Comparison of ENCODE assay signal across 32 mouse cellular contexts in the genomic region with DNA sequence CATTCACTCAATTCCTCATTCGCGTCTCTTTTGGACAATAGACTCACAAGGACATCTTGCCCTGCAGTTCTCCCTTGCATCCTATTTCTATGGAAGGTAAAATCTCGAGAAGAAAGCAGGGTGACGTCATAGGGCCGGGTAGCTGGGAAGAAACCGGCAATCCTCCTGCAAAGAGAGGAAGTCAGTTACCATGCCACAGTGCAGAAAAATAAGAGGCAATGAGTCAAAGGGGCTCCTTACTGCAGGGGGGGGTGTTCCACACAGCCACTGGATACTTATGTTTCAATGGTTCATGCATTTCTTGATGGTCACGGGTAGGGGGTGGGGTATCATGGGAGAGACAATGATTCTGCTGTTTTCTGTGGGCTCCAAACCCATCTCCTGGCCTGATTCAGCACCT. TPM values are rescaled to one million over a fixed set of nuclear protein-coding genes. Genes with fewer than 3 reads are reported as not detected.
"Had no signal": no experiment of that assay in that cellular context is flagged by ENCODE, and none has a peak within 500 bp of the region (broad histone marks: within the 10 kb centered on the region; RNA-seq: fewer than 3 reads in every experiment).

No protein-coding gene starts in this region.

- H3K4me3 ChIP-seq: heart, adult 2 months; heart, embryonic 10.5 days; heart, embryonic 12.5 days; hindbrain, embryonic 13.5 days; hindbrain, embryonic 15.5 days; left cerebral cortex, adult 2 months; limb, embryonic 10.5 days; limb, embryonic 12.5 days had no signal

- H3K27me3 ChIP-seq: heart, embryonic 12.5 days; hindbrain, embryonic 13.5 days; hindbrain, embryonic 15.5 days had no signal

- H3K9ac ChIP-seq: forebrain, postnatal 0 days; heart, embryonic 12.5 days; hindbrain, embryonic 13.5 days; hindbrain, embryonic 15.5 days; limb, embryonic 12.5 days had no signal

- ATAC-seq: forebrain, postnatal 0 days; hindbrain, postnatal 0 days; intestine, embryonic 16.5 days had no signal

- H3K4me2 ChIP-seq: heart, embryonic 12.5 days; hindbrain, embryonic 13.5 days; hindbrain, embryonic 15.5 days; limb, embryonic 12.5 days; liver, embryonic 11.5 days had no signal

- H3K9me3 ChIP-seq: heart, embryonic 10.5 days; heart, embryonic 12.5 days; hindbrain, embryonic 13.5 days; hindbrain, embryonic 15.5 days; limb, embryonic 10.5 days; limb, embryonic 12.5 days had no signal

- H3K36me3 ChIP-seq: heart, embryonic 10.5 days; heart, embryonic 12.5 days; hindbrain, embryonic 13.5 days; hindbrain, embryonic 15.5 days; limb, embryonic 10.5 days; limb, embryonic 12.5 days had no signal

- H3K4me1 ChIP-seq: heart, embryonic 10.5 days; heart, embryonic 12.5 days; limb, embryonic 10.5 days; limb, embryonic 12.5 days had no signal

- DNase-seq: forebrain, postnatal 0 days; gastrocnemius, postnatal 14 days; gastrocnemius, postnatal 36 days; heart, adult 2 months; heart, postnatal 10 days; heart, postnatal 4 days; kidney, adult 11 months; kidney, adult 2 months; kidney, adult 9 months; kidney, postnatal 14 days; liver had no signal

- H3K27ac ChIP-seq: heart, adult 2 months; heart, embryonic 10.5 days; hindbrain, embryonic 13.5 days; hindbrain, embryonic 15.5 days; hindbrain, postnatal 0 days; left cerebral cortex, adult 2 months; limb, embryonic 10.5 days; limb, embryonic 12.5 days had no signal

RNA-seq across cellular contexts. Expression of a gene that starts 49.1 kb away (rescaled TPM):
- total RNA-seq: forebrain, postnatal 0 days; hindbrain, postnatal 0 days; layer of hippocampus, adult 18-20 months; layer of hippocampus, postnatal 10 days; layer of hippocampus, postnatal 25 days; left cerebral cortex, adult 2 months; left cerebral cortex, postnatal 14 days; left cerebral cortex, postnatal 36 days had no signal
- polyA plus RNA-seq: forebrain, postnatal 0 days; gonadal fat pad, adult 2 months; heart, embryonic 16.5 days; hindbrain, embryonic 11.5 days; hindbrain, embryonic 13.5 days; hindbrain, embryonic 15.5 days; hindbrain, postnatal 0 days; intestine, embryonic 14.5 days; intestine, embryonic 16.5 days; kidney, embryonic 16.5 days; large intestine, adult 2 months; limb, embryonic 10.5 days; liver, embryonic 11.5 days had no signal
